Mouse (Mus musculus): ENCODE data around the gene Epo.
A peak's percentile ranks its signal among the peaks of the same experiment; 100 is the strongest.

The Epo gene

GRCm38 (mm10) chr5:137533117-137533827, at the start of gene Epo, which contains the start of gene Gnb2:
Epo (minus strand) TSS chr5:137533242.
Gnb2 (minus strand) TSS chr5:137533510.
- ATAC-seq (ENCODE audit: insufficient number of reproducible peaks, low FRiP score, low TSS enrichment) = peak; percentile 74

- no peak for ATAC-seq (ENCODE audit: insufficient number of reproducible peaks, low FRiP score, low TSS enrichment)
These were observed 49.7 kb upstream of the Epo start for GRCm38 (mm10) chr5:137582702-137583101.

DNA sequence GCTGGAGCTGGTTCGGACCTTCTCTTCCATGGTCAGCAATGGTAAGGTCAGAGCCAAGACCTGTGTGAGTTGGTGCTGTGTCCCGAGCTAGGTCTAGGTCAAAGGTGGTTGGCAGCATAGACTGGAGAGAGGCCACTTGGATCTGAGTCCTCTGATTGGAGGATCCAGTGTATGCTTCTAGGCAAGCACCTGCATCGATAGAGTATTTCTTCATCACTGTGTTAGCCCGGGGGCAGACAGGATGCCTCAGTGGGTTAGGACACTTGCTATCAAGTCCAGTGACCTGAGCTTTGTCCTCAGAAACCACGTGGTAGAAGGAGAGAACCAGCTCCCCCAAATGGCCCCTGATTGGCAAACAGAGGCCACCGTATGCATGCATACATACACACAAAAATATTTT, 47.2 kb upstream of the Epo start:
- no peak for ATAC-seq (ENCODE audit: insufficient number of reproducible peaks, low FRiP score, low TSS enrichment)

DNA sequence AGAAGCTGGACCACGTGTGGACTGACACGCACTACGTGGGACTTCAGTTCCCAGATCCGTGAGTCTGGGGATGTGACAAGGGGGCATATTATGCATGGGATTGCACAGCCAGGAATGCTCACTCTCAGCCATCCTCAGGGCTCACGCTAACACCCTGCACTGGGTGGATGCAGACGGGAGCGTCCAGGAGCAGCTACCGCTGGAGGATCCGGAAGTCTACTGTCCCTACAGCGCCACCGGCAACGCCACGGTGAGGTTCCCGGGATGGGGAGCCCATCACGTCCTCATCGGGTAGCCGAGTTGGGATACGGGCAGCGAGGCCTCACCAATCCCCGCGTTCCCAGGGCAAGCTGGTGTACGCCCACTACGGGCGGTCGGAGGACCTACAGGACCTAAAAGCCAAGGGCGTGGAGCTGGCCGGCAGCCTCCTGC, 41.4 kb upstream of the Epo start:
- ATAC-seq (ENCODE audit: insufficient number of reproducible peaks, low FRiP score, low TSS enrichment) = peak; percentile 86; the same call in 1 of the 2 replicates

DNA sequence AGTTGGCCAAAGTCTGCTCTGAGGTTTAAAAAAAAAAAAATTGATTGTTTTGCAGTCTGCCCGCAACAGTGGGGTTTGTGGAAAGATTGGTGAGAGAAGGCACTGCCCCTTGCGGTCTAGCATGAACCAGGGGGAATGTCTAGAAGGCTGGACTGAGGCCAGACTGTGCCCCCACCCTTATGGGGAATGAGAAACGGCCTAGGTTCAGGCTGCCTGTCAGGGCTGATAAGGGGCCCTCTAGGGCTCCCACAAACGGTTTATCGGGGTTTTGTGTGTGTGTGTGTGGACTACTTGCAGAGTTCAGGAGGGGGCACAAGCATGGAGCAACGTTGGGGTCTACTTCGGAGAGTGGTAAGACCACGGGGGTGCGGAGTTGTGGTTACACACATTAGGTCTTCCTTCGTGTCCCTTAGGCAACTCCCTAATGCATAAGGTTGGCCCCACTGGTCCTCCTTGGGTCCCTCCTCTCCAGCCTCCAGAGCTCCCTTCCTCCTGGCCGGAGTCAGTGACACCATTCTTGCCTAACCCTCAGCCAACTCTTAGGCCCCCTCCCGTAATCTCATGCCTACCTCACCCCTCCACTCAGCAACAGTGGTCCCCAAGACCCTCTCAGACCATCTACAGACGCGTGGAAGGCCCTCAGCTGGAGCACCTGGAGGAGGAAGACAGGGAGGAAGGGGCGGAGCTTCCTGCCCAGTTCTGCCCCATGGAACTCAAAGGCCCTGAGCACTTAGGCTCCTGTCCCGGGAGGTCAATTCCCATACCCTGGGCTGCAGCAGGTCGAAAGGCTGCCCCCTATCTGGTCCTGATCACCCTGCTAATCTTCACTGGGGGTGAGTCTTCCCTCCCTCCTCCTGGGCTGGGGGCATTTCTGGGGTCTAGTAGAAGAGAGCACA, 37.9 kb upstream of the Epo start:
- no peak for ATAC-seq (ENCODE audit: insufficient number of reproducible peaks, low FRiP score, low TSS enrichment)

GRCm38 (mm10) chr5:137570181-137570580, 37.1 kb upstream of the Epo start:
- no peak for ATAC-seq (ENCODE audit: insufficient number of reproducible peaks, low FRiP score, low TSS enrichment)

- ATAC-seq (ENCODE audit: insufficient number of reproducible peaks, low FRiP score, low TSS enrichment) = no peak
These were observed 36.6 kb upstream of the Epo start, which contains the start of gene Tfr2 for GRCm38 (mm10) chr5:137569665-137570064. Tfr2 (plus strand) TSS chr5:137569840.

- ATAC-seq (ENCODE audit: insufficient number of reproducible peaks, low FRiP score, low TSS enrichment) = no peak
These were observed 36.0 kb upstream of the Epo start for GRCm38 (mm10) chr5:137569031-137569430.

DNA sequence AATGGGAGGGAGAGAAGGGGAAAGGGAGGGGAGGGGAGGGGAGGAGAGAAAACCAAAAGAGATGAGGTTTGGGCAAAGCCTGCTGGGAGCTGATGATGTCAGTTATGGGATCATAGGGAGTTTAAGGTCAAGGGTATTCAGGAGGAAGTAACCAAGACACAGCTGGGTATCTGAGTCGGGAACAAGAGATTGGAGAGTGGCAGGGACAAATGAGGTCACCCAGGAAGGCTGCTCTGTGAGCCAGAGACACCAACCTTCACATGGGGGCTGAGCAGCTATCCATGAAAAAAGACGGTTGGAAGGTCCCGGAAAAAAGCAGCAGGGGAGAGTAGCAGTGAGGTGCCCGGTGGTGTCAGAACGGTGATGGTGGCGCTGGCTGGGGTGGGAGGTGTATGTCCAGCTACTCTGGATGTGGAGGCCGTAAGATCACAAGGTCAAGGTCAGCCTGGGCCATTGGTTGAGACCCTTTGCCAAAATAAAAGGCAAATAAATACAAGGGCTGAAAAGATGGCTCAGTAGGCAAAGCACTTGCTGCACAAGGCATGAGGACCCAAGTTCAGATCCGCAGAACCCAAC, 35.3 kb upstream of the Epo start:
- no peak for ATAC-seq (ENCODE audit: insufficient number of reproducible peaks, low FRiP score, low TSS enrichment)

GRCm38 (mm10) chr5:137566416-137566815, 33.4 kb upstream of the Epo start:
- ATAC-seq (ENCODE audit: insufficient number of reproducible peaks, low FRiP score, low TSS enrichment) = no peak

GRCm38 (mm10) chr5:137565744-137566143, 32.7 kb upstream of the Epo start:
- no peak for ATAC-seq (ENCODE audit: insufficient number of reproducible peaks, low FRiP score, low TSS enrichment)

- ATAC-seq (ENCODE audit: insufficient number of reproducible peaks, low FRiP score, low TSS enrichment) = no peak
These were observed 29.9 kb upstream of the Epo start for GRCm38 (mm10) chr5:137562965-137563364.

DNA sequence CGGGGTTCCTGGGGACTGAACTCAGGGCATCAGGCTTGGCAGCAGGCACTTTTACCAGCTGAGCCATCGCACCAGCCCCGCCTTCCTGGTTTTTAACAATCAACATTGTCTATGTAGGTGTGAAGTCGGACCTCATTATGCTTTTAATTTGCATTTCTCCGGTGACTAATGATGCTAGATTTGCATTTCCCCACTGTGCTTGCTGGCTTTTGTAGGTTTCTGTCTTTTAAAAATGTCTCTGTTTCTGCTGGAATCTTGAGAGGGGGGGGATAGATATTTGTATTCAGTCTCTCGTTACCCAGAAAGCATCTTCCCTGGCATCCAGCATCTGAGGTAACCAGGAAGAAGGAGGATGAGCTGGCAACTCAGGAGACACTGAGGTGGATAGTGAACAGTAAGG, 28.5 kb upstream of the Epo start:
- ATAC-seq (ENCODE audit: insufficient number of reproducible peaks, low FRiP score, low TSS enrichment) = no peak

GRCm38 (mm10) chr5:137553898-137554297, 20.9 kb upstream of the Epo start:
- ATAC-seq (ENCODE audit: insufficient number of reproducible peaks, low FRiP score, low TSS enrichment) = 0 out of 2 replicates have a peak, but pooled peaks have one; percentile 49

- peak; percentile 95 for ATAC-seq (ENCODE audit: insufficient number of reproducible peaks, low FRiP score, low TSS enrichment)
These were observed 20.4 kb upstream of the Epo start, which contains the start of gene Actl6b for GRCm38 (mm10) chr5:137553411-137553837. Actl6b (plus strand) TSS chr5:137553517.

GRCm38 (mm10) chr5:137553000-137553399, 20.0 kb upstream of the Epo start:
- ATAC-seq (ENCODE audit: insufficient number of reproducible peaks, low FRiP score, low TSS enrichment) = 0 out of 2 replicates have a peak, but pooled peaks have one; percentile 12

GRCm38 (mm10) chr5:137551119-137551518, 18.1 kb upstream of the Epo start:
- ATAC-seq (ENCODE audit: insufficient number of reproducible peaks, low FRiP score, low TSS enrichment) = no peak

DNA sequence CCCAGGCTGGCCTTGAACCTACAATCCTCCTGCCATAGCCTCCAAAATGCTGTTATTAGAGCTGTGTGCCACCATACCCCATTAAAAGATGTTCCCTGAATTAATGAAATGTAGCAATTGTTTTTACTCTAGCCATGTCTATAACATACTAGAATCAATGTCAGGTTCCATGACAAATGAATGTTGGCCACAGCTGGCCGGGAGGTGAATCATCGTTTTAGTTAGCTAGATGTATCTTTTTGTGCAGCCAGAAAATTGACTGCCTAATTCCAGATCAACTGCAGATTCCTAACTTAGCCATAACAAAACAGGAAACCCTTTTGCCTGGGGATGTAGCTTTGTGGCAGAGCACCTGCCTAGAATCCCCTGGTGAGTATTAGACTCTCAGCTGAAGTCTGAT, 16.8 kb upstream of the Epo start:
- no peak for ATAC-seq (ENCODE audit: insufficient number of reproducible peaks, low FRiP score, low TSS enrichment)

GRCm38 (mm10) chr5:137545596-137545995, 12.6 kb upstream of the Epo start:
- ATAC-seq (ENCODE audit: insufficient number of reproducible peaks, low FRiP score, low TSS enrichment) = no peak

DNA sequence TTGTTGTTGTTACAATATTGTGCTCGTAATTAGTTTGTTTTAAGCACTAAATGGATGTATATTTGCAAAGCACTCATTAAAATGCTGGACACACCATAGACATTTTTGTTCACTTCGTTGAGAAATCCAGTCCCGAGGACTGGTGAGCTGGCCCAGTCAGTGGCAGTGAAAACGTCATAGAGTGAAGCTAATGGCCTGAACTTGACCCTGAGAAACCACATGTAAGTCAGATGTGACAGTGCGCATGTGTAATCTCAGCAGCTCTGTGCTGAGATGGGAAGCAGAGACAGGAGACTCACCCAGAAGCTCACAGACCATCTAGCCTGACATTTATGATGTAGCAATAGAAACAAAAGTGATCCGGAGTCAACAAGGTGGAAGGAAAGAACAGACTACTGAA, 11.9 kb upstream of the Epo start:
- ATAC-seq (ENCODE audit: insufficient number of reproducible peaks, low FRiP score, low TSS enrichment) = no peak

All from cerebellum, adult (tissue).